Mouse (Mus musculus) adrenal gland, adult 2 months (tissue): ENCODE measurements around the gene Pole3. TPM values are rescaled to one million over a fixed set of nuclear protein-coding genes. Genes with fewer than 3 reads are reported as not detected.

Experiments used
- DNase-seq: peaks from one replicate; pipeline ENCODE4 v3.0.0; 2021
- long read RNA-seq: library from polyadenylated mRNA; stranded (forward); transcript quantifications from one replicate; pipeline ENCODE4 v2.0.0, GENCODE M21; 2021
- polyA plus RNA-seq: library from polyadenylated mRNA; depleted of rRNA; stranded (reverse); fragments of >200 nt; gene quantifications from 2 replicates; pipeline ENCODE4 v1.2.3, GENCODE M21; 2012; rRNA removed
- total RNA-seq, 2 experiments: library from RNA; stranded (reverse); gene quantifications; 2 replicates each; pipeline ENCODE4 v1.2.3; 2021

Gene Pole3
- total RNA-seq (10 to 100 TPM; 48.4 to 50.5 TPM), polyA plus RNA-seq (11.7 and 13.8 TPM in 2 replicates)
- long read RNA-seq, transcript Pole3-201 (4 exons, 1,805 nt): major isoform, 26 of 27 reads
- long read RNA-seq, partial matches to known transcripts: 0 of 27 reads
- long read RNA-seq, other reads (novel, unspliced or antisense): 1 of 27 reads

DNA sequence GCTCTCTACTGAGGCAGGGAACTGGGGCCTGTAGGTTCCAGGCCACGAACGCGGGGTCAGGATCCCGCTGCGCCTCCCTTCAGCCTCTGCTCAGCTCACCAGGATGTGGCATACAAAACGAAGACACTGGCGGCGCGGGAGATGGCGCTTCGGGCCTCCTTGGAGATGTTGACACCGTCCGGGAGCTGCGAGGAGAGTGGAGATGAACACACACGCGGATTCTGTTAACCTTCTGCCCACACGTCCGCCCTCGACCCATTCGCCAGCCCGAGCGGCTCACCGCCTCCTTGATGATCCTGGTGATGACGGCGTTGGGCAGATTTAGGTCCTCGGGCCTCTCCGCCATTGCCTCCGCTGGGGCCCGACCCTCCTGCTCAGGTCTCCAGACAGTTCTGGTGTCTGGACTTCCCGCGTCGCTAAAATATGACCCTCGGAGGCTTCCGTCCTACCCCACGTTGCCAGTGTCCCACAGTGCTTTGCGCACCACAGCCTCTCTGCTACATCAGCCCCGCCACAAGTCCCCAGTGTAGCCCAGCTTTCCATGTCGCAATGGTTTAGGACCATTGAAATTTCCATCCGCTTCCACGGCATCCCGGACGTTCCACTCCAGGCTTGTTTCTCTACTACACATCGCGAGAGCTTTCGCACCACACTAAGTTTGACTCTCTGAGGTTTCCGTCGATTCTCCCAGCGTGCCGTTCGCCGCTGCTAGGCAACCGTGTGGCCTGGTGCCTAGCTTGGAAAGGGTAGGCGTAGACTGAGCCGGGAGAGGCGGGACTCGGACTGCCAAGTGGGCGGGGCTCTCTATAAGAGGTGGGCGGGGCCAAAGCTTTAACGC lies at the start of gene Pole3, which contains the start of gene 4933430I17Rik:
Gene Pole3 (minus strand): TSS at position 418 of the 838 bp plus-strand sequence.
Gene 4933430I17Rik (plus strand): TSS at position 719 of the 838 bp plus-strand sequence.
- DNase-seq: peak; percentile 96

DNA sequence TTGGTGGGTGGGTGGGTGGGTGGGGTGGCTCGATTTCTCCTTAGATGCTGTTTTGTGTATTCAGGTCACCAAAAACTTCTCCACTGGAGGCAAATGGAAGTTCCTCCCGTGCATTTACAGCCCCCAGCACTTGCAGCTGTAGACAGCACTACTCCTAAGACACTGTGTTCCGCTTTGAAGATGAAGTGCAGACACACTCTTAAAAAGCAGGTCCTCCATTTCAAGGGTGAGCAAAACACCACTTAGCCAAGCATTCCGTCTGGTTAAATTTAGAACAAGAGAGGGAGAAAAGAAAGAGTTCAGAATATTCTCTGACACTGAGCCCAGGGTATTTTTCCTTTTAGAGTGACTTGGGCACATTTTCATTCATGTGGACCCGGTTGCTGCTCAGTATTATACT lies 45.2 kb upstream of the Pole3 start:
- DNase-seq: no peak

DNA sequence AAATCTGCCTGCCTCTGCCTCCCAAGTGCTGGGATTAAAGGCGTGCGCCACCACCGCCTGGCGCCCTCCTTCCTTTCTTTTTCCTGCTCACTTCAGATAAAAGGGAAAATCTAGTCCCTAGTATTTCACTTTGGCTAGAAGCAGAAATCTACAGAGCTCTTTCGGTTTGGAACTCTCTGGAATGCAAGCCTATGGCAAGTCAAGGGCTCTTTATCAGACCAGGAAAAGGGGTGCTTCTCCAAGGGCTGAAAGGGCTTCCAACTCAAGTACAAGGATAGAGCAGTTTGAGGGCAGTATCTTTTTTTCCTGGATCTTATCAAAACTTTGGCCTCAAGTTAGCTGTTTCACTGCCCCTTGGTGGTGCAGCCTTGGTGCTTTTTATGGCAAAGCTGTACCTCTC lies 44.7 kb upstream of the Pole3 start:
- DNase-seq: no peak

DNA sequence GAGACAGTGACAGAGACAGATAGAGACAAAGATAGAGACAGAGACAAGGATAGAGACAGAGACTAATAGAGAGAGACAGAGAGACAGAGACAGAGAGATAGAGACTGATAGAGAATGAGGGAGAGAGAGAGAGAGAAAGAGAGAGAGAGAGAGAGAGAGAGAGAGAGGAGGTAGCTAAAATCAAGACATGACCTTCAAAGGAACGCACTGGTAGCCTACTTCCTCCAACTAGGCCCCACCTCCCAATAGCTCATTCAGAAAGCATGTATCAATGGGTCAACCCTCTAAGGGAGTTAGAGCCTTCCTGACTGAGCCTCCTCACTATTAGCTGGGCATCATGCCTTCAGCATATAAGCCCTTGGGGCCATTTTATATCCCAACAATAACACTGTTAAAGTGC lies 43.5 kb upstream of the Pole3 start:
- DNase-seq: no peak

DNA sequence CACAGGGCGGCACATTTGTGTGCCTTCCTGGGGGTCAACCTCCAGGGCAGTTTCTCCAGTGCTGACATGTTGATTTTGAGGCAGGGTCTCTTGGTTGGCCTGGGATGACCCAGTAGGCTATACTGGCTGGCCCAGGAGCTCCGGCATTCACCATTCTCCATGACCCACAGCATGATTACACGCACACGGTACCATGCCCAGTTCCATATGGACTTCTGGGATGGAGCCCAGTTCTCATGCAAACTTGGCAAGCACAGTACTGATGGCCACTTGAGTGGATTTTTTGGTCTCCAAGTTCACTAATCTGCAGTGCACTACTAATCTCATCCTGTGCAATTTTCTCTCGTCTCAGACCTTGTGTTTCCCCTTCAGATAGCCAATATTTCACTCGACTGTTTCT lies 42.8 kb upstream of the Pole3 start:
- DNase-seq: no peak

DNA sequence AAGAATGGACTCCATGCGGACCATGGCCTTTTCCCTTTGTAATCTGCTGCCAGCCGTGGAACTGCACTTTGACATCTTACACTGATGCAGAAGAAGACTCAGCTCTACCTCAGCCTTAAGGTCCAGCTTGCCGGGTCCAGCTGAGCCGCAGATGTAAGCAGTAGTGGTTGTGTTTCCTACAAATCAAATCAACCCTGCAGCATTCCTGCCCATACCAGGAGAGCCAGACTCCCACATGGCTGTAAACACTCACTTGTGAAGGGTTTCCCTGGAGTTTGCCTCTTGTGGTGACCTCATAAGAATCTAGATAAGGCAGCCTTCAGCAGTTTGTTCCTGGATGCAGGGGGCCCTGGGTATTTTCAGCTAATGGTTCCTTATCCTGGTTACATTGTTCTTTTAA lies 41.7 kb upstream of the Pole3 start:
- no peak for DNase-seq

DNA sequence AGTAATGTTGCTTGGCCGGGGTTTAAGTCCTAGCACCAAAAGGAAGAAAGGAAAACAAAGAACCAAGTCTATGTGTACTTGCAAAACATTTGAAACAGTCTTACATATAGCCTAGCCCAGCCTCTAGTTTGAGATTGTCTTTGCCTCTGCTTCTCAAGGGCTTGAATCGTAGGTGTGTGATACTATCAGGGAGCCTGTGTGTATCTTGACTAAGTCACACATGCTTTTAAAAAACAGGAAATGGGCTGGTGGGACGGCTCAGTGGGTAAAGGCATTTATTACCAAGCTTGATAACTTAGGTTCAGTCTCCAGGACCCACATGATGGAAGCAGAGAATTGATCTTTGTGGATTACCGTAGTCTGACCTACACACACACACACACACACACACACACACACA lies 37.1 kb upstream of the Pole3 start:
- DNase-seq: no peak

DNA sequence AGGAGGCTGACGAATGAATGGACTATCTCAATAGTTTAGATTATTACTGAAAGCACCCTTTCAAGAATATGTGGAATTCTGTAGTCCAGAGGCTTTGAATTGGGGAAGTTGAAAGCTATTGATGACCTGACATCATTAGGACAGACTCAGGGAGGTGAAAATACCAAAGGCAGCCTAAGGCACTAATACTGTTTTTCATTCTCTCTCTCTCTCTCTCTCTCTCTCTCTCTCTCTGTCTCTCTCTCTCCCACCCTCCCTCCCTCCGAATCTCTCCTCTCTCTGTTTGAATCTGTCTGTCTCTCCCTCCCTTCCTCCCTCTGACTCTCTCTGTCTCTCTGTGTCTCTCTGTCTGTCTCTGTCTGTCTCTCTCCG lies 36.7 kb upstream of the Pole3 start:
- DNase-seq: no peak

DNA sequence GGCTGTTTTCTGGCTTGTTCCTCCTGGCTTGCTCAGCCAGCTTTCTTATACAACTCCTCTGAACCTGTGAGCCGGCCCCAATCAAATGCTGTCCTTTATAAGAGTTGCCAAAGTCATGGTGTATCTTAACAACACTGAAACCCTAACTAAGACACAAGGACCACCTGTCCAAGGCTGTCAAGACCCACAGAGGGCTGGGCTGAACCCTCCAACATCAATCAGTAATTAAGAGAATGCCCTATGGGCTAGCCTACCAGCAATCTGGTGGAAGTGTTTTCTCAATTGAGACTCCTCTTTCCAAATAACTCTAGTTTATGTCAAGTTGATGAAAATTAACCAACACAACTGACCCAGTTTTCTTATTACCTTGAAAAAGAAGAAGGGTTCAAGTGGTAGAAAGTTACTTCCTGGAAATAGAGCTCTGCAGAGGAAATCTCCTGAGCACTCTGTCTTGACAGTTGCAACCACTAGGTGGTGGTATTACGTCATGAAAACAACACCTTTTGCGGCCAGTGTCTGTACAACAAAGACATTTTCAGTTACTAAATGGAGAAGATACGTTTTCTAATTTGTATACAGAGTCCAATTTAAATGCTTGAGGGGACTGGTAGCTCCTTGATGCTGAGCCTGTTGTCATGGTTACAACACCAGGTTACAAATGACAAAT lies 36.2 kb upstream of the Pole3 start:
- peak; percentile 65 for DNase-seq

DNA sequence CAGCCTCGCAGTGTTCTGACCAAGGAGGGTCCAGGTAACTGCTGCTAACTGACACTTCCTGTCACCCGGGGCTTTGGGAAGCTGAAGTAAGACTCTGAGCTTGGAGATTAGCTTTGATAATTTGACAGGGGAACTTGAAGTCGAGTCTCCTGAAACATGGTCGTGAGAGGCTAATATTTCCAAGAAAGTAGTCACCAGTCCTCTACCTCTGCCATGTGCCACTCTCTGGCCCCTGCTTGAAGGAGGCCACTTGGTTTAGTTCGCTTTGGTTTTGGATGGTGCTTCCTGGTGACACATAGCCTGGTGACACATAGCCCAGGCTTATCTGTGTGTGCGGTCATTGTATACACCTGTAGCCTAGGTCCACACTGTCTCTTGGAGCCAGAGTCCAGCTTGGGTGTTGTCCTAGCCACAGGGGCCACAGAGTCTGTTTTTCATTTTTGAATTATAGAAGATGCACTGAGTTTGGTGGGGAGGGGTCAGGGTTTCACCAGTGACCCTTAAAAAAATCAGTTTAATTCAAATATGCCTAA lies 35.0 kb upstream of the Pole3 start, which contains the start of gene Rgs3:
Gene Rgs3 (plus strand): TSS at position 51 of the 533 bp plus-strand sequence.
- no peak for DNase-seq

DNA sequence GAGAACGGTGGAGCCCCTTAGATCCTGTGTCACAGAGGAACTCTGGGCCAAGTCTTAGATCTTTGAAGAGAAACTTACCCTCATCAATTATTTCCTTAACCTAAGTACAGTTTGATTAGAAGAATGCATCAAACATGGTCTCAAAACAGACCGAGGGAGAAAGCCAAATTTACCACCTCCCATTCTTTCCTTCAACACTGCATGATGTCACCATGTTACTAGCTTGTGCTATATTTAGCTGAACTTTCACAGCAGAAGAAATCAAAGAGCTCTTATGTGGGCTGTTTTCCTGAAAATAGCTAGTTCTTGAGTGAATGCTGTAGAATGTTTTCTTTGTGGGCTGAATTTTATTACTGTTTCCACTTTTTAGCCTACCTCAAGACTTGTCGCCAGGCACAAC lies 32.6 kb upstream of the Pole3 start:
- no peak for DNase-seq

DNA sequence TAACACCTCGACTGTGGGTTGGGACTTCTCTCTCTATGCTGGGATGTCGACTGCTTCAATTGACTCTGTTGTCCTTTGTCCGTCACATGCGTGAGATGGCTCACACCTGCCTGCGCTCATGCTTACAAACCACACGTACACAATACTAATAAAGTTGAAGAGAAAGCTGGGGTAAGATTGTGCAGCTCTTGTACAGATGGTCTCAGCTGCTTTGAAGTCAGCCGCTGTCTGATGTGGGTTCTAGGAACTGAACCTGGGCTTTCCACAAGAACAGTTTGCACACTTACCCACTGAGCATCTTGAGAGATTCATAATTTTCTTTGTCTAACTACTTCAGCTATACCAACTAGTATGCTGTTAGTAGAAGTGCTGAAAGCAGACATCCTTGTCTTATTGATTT lies 27.1 kb upstream of the Pole3 start:
- DNase-seq: no peak

DNA sequence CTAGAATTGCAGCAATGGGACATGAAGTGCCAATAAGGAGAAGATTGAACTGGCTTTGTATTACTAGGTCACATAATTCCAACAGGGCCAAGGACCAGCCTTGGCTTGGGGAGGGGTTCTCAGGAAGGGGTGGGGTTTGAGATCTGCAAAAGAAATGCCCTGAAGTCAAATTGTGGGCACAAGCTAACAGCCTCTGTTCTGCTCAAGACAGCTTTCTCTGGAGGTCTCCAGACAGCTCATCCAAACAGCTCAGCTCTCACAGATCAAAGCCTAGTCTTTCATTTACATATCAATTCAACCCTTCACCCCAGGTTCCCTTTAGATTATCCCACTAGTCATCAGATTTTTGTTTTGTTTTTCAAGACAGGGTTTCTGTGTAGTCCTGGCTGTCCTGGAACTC lies 19.9 kb upstream of the Pole3 start:
- DNase-seq: no peak

DNA sequence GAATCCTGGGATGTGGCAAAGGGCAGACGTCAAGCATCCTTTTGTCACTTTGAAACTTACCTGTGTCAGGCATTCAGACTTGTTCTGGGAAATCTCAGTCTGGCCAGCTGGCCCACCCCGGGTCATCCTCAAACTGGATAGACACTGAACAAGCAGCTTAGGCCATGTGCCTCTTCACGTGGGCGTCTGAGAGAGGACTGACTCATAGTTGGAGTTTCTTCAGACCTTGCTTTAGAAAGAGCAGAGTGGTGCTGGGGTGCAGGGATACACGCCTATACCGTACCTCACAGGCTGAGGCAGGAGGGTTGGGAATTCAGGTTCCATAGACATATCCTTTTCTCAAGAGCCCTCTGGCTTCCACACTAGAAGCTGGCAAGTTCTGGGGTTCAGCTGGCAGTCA lies 18.9 kb upstream of the Pole3 start:
- no peak for DNase-seq

DNA sequence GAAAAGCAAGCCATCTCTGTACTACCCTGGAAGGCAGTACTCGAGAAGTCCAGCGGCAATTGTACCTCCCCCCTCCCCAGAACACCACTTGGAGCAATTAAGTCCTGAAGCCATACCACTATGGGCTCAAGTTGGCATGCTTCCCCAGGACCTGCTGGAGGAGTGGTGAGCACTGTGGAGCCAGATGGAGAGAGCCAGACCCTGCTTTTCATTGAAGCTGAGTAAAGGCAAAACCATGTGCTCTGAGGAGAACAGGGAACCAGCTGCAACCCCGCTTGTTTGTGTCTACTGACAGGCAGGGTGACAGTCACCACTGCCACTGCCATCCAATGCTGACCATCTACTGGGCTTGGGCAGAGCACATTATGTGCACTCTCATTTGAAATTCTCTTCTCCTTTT lies 16.9 kb upstream of the Pole3 start:
- DNase-seq: no peak

DNA sequence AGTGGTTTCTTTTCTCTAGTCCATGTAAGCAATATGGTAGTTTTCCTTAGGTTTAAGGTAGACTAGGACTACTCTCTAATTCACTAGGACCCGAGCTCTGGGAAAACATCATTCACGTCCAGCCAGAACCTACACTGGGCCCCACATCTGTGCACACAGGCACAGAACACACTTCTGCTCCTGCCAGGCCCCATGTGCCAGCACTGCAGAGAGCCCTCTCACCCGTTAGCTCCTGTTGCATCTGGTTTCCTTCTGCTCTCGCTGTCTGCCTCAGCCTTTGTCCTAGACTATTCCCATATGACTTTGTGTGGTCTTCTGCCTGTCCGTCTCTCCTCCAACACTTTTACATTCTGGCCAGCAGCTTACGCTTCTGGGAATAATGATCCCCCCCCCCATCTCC lies 8.9 kb upstream of the Pole3 start:
- no peak for DNase-seq

DNA sequence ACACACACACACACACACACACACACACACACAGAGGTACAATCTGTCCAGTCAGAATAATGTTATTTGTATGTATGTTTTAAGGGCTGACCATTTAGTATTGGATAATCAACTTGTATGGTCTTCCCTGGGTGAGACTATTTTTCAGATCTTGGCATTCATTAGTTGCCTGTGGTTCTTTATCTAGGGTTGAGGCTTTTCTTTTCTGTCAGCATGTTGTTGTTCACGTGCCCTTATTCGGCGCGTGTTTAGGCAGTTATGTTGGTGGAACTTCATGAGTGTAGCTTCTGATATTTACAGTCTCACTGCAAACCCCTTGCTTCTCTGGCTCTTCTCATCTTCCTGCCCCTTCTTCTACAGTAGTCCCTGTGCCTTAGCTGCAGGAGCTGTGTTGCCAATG lies 2.8 kb upstream of the Pole3 start:
- no peak for DNase-seq

DNA sequence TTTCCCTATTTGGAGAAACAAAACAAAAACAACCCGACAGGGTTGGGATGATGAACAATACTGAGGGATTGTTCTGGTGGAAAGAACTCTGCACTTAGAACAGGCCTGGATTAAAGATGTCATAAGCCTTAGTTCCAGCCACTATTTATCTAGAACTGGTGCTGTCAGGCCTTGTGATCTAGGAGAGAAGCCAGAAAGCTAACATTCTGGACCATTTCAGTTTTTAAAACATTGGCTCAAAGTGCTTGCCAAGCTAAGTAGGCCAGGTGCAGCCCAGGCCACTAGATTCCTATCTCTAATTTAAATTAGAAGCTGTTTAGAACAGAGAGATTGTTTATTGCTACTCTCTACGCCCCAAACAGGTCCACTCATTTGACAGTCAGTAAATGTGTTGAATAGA lies 1.4 kb upstream of the Pole3 start:
- no peak for DNase-seq

DNA sequence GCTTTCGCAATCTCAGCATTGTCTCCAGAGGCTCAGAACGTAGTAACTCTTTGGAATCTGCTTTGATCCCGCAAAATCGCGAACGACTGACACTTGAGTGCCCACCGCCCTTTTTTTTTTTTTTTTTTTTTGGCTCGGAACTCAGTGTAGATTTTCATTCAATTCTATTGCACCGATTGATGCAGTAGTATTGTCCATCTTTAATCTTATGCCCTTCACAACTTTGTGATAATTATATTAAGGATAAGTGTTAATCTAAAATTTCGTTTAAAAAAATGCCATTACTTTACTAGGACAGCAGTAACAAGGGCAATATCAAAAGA lies 582 bp upstream of the Pole3 start:
- no peak for DNase-seq

DNA sequence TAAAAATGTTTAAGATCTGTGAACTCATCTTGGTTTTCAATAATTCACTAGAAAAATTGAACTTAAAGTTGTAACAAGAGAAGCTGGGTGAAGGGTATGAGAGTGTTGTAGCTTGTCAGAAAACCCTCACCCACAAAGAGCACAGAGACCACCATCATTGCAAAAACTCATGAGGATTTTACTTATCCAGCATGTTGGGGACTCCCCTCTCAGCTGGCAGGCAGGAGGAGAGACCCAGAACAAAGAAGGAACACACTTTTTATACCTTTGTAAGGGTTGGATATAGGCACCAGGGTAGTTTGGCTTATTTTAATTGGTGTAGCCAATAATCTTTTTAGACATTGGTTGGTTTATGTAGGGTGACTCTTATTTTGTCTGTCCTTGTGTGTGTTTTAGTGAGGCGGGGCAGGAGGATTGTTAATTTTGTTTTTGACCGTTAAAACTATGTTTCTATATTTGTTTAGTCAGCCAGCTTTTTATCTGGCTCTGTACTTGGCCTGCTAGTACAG lies 3.9 kb downstream of the Pole3 start:
- no peak for DNase-seq

DNA sequence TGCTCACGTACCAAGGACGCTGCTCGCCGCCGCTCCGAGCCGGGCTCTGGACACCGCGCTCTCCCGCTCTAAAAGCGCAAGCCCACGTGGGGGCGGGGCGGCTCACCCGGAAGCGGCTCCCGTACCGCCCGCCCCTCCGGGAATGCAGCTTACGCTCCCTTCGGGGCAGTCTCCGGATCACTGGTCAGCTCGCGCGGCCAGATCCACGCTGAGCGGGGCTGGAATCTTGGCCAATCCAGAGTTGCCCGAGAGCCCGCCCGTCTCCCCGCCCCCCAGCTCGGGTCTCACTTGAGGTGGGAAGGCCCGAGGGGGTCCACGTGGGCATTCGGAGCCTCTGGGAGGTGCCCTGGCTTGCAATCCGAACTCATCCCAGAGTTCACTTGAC lies 5.0 kb downstream of the Pole3 start, which contains the start of gene Alad:
Gene Alad (minus strand): TSS at position 70 of the 385 bp plus-strand sequence.
- DNase-seq: peak; percentile 95

DNA sequence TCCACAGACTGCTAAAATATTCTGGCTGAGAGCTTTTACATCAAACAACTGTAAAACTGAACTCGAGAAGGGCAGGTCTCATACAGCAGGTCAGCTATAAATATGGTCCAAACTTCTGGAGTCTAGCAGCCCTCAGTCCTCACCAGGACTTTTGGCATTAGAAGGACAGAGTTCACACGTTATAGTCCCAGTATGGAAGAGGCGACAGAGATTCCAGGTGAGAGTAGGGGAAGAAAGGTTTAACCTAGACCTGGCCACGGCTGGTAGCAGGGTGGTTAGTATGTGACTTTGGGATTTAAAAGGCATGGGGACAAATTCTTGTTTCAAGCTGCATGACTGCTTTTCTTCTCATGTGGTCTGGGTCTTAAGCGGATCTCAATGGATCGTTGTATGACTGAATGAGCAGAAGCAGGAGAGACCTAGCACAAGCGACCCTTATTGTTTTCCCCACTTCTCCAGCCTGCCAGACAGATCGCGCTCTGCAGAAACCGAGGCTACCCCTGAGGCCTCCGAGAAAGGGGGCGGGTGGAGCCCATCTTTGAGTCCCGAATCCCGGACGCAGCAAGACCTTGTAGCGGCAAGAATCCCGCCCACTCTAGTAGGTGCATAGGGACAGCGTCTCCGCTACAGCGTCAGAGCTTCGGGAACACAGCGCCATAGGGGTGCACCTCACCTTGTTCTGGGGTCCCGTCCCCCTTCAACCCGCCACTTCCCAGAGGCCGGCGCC lies 5.6 kb downstream of the Pole3 start:
- no peak for DNase-seq
